Mouse (Mus musculus): Measurements from ENCODE around the gene Kdm2a. TPM values are rescaled to one million over a fixed set of nuclear protein-coding genes. Genes with fewer than 3 reads are reported as not detected.

Gene Kdm2a
- polyA plus RNA-seq, 1 experiment = not detected

- peak; percentile 82 for TF ChIP-seq CTCF (IDR thresholded peaks at IDR 0.05; ENCODE audit: insufficient read depth, low read depth, low read length)
- no peak for TF ChIP-seq POLR2A (IDR thresholded peaks at IDR 0.05; ENCODE audit: insufficient read depth, low read depth, low read length)
- peak within 1 kb of the TSS; percentile 14 for H3K27ac ChIP-seq (ENCODE audit: insufficient read depth, low read depth, low read length)
- H3K4me3 ChIP-seq (ENCODE audit: insufficient read depth, low read depth, low read length) = peak within 1 kb of the TSS; percentile 94
- peaks cover 37% of the 10 kb centered on the region for H3K4me1 ChIP-seq (ENCODE audit: control insufficient read depth, insufficient read depth, low read length)
- 17% methylated on average over 46 of the region's 46 CpGs for WGBS
Measured at GRCm38 (mm10) chr19:4306190-4306577, 91.9 kb downstream of the Kdm2a start, which contains the start of gene Grk2. TSS of gene Grk2 (minus strand) at chr19:4306222.

DNA sequence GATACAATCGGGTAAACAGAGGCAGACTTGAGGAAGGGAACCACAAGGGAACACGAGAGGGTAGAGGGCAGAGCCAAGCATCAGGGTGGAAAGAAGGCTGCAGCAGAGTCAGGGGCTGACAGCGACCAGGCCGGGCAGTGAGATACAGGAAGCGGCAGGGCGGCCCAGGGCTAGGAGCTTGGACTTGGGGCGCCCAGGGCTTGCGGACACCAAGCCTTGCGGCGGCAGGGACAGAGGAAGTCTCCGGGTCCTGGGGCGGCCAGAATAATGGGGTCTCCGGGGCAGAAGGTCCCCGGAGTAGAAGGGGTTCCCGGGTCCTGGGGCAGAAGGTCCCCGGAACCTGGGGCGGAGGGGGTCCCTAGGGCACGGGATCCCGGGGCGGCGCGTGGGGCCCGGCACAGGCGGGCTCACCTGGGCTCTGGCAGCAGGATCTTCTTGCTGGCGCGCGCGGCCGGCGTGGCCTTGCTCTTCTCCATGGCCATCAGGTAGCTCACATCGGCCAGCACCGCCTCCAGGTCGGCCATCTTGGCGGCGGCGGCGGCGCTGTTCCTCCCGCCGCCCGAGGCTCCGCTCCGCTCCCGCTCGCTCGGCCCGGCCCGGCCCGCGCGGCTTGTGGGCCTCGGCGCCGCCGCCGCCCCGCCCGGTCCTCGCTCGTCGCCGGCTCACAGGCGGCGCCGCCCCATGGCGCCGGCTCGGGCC lies 92.4 kb downstream of the Kdm2a start:
- Histone ChIP-seq H3K4me3 (ENCODE audit: insufficient read depth, low read depth, low read length) (peak overlapping the region; percentile 94), H3K27ac (ENCODE audit: insufficient read depth, low read depth, low read length) (peak overlapping the region; percentile 14), H3K4me1 (ENCODE audit: control insufficient read depth, insufficient read depth, low read length) (peaks cover 42% of the 10 kb centered on the region)
- no peak for TF ChIP-seq CTCF (IDR thresholded peaks at IDR 0.05; ENCODE audit: insufficient read depth, low read depth, low read length)
- no peak for TF ChIP-seq POLR2A (IDR thresholded peaks at IDR 0.05; ENCODE audit: insufficient read depth, low read depth, low read length)
- WGBS = 4% methylated on average over 68 of the region's 68 CpGs

DNA sequence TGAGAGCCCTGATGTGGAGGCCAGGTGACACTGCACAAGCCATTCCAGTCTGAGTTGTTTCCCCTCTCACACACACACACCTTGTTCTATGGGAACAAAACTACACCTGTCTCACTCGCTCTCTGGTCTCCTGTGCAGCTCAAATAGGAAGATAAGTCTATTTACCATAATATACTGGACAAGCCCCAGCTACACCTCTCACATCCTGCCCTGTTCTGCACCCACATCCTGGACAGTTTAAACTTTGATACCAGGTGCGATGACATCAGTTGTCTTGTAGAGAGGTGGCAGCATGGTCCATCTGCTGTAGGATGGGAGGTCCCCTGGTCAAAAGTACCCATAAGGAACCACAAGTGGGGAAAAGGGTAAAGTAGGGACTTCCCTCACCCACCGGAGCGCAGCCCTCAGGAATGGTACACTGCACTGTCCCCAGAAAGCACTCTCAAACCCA lies 93.2 kb downstream of the Kdm2a start:
- 44% methylated on average over 4 of the region's 4 CpGs for WGBS
- TF ChIP-seq POLR2A (IDR thresholded peaks at IDR 0.05; ENCODE audit: insufficient read depth, low read depth, low read length) = no peak
- TF ChIP-seq CTCF (IDR thresholded peaks at IDR 0.05; ENCODE audit: insufficient read depth, low read depth, low read length) = no peak
- H3K4me3 ChIP-seq (ENCODE audit: insufficient read depth, low read depth, low read length) = peak overlapping the region; percentile 27
- H3K27ac ChIP-seq (ENCODE audit: insufficient read depth, low read depth, low read length) = no peak overlapping the region
- peaks cover 50% of the 10 kb centered on the region for H3K4me1 ChIP-seq (ENCODE audit: control insufficient read depth, insufficient read depth, low read length)

DNA sequence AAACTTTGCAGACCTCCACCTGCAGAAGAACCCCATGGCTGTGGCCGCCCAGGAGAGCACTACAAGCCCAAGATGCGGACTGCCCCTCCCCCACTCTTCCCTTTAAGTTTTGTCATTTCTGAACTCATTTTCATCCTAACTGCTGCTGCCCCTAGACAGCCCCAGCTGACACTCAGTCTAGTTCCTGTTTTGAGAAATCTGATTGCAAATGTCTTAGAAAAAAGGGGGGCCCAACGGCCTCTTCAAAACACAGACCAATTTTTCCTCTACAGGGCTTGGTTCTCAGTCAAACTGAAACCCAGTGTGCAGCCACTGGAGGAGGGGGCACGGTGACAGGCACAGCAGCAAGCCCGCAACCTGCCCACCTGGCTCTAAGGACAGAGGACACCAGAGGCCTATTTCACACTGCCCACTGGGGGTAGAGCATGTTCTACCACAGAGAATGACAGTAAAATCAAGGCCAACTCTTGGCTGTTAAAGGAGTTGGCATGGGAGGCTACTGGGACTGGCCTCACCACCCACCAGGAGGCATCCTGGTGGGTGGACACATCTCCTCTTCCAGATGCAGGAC lies 93.7 kb downstream of the Kdm2a start:
- Histone ChIP-seq H3K4me3 (ENCODE audit: insufficient read depth, low read depth, low read length) (peak overlapping the region; percentile 6), H3K4me1 (ENCODE audit: control insufficient read depth, insufficient read depth, low read length) (peaks cover 53% of the 10 kb centered on the region), H3K27ac (ENCODE audit: insufficient read depth, low read depth, low read length) (no peak overlapping the region)
- TF ChIP-seq POLR2A (IDR thresholded peaks at IDR 0.05; ENCODE audit: insufficient read depth, low read depth, low read length) (no peak), CTCF (IDR thresholded peaks at IDR 0.05; ENCODE audit: insufficient read depth, low read depth, low read length) (no peak)
- 65% methylated on average over 5 of the region's 5 CpGs for WGBS

DNA sequence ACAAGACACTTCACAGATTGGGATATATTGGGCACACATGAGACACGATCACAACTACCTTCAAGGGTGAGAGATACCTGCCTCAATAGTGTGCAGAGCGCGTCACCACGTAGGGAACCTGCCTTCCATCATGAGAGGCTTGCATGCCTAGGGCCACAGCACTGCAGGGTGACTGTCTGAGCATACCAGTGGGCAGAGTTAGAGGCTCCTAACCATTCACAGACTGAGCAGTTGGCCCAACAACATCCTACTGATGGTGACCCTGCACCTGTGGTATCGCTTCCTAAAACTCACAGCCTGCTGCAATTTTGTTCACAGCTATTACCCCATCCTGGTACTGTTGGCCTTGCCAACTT lies 94.5 kb downstream of the Kdm2a start:
- TF ChIP-seq POLR2A (IDR thresholded peaks at IDR 0.05; ENCODE audit: insufficient read depth, low read depth, low read length) = no peak
- TF ChIP-seq CTCF (IDR thresholded peaks at IDR 0.05; ENCODE audit: insufficient read depth, low read depth, low read length) = no peak
- 0 out of 2 replicates have a peak overlapping the region, but pooled peaks have one; percentile 3 for H3K27ac ChIP-seq (ENCODE audit: insufficient read depth, low read depth, low read length)
- H3K4me1 ChIP-seq (ENCODE audit: control insufficient read depth, insufficient read depth, low read length) = peaks cover 59% of the 10 kb centered on the region
- WGBS = 91% methylated on average over 5 of the region's 5 CpGs
- H3K4me3 ChIP-seq (ENCODE audit: insufficient read depth, low read depth, low read length) = no peak overlapping the region

DNA sequence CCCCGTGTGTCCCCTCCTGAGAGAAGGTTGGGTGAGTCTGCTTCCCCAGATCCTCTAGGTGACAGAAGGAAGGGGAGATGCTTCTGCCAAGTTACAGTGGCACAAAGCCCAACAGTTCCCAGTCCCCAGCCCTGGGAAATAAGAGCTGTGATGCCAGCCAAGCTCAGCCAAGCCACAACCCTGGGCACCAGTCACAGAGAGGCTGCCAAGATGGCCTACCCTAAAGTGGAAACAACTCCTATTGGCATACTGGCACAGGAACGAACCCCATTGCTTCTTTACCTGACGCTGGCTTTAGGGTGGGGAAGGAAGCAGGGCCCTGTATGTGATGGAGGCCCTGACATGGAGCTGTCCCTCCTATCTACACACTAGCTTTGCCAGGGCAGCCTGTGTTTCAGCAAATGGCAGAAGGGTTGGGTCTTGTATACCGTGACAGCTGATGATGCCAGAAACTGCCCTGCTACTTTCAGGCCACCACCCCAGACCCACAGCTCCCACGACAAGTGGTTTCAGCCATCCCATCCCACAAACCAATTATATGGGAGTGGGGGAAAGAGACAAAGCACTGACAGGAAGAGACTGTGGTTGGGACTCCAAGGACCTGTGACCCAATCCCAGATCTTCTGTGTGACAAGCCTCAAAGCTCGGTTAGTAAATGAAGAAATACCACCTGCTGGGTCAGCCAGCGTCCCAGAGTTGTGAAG lies 95.0 kb downstream of the Kdm2a start:
- Histone ChIP-seq H3K4me3 (ENCODE audit: insufficient read depth, low read depth, low read length) (no peak overlapping the region; the same call in 1 of the 2 replicates), H3K4me1 (ENCODE audit: control insufficient read depth, insufficient read depth, low read length) (peaks cover 63% of the 10 kb centered on the region), H3K27ac (ENCODE audit: insufficient read depth, low read depth, low read length) (peak overlapping the region; percentile 47; the same call in 1 of the 2 replicates)
- WGBS = 36% methylated on average over 7 of the region's 7 CpGs
- TF ChIP-seq POLR2A (IDR thresholded peaks at IDR 0.05; ENCODE audit: insufficient read depth, low read depth, low read length) = no peak
- no peak for TF ChIP-seq CTCF (IDR thresholded peaks at IDR 0.05; ENCODE audit: insufficient read depth, low read depth, low read length)

- WGBS = 15% methylated on average over 21 of the region's 21 CpGs
- TF ChIP-seq CTCF (IDR thresholded peaks at IDR 0.05; ENCODE audit: insufficient read depth, low read depth, low read length) = no peak
- no peak for TF ChIP-seq POLR2A (IDR thresholded peaks at IDR 0.05; ENCODE audit: insufficient read depth, low read depth, low read length)
- Histone ChIP-seq H3K27ac (ENCODE audit: insufficient read depth, low read depth, low read length) (peak overlapping the region; percentile 62), H3K4me1 (ENCODE audit: control insufficient read depth, insufficient read depth, low read length) (peaks cover 66% of the 10 kb centered on the region), H3K4me3 (ENCODE audit: insufficient read depth, low read depth, low read length) (peak overlapping the region; percentile 18)
Measured at GRCm38 (mm10) chr19:4301735-4302651, 96.1 kb downstream of the Kdm2a start.

Measured in olfactory bulb, adult 2 months (tissue).